Mouse (Mus musculus): Measurements from ENCODE around the gene Dgki. TPM values are rescaled to one million over a fixed set of nuclear protein-coding genes. Genes with fewer than 3 reads are reported as not detected.
A peak's percentile ranks its signal among the peaks of the same experiment; 100 is the strongest.
"Not testable (repeated sequence)": the region's sequence is repeated elsewhere in the genome, so short reads cannot be mapped to it uniquely, and the experiment has no call there.

The Dgki gene
- polyA plus RNA-seq, 1 experiment = not detected

DNA sequence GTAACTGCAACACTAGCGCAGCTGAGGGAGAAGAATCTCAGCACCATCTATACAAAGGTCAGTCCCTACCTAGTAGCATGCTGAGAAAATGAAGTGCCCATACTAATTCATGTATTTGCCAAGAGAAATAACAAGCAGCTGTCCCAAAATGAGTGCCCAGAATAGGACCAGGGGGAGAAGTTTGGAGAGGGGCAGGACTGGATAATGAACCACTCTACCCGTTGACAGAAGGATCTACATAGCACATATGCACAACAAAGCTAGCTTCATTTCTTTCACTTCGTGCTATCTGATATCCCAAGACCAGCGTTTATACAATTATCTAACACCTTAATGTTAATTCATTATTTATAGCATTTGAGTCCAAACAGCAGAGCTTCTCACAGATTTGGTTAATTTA is 168.7 kb downstream of the Dgki start:
- TF ChIP-seq POLR2A (IDR thresholded peaks at IDR 0.05; ENCODE audit: insufficient read depth, low read depth, low read length) = no peak
- no peak for TF ChIP-seq CTCF (IDR thresholded peaks at IDR 0.05; ENCODE audit: insufficient read depth, low read depth, low read length)
- WGBS = 73% methylated on average over 4 of the region's 4 CpGs
- Histone ChIP-seq H3K4me1 (ENCODE audit: control insufficient read depth, insufficient read depth, low read length) (peaks cover 5% of the 10 kb centered on the region; the same call in 1 of the 2 replicates), H3K27ac (ENCODE audit: insufficient read depth, low read depth, low read length) (no peak overlapping the region), H3K4me3 (ENCODE audit: insufficient read depth, low read depth, low read length) (no peak overlapping the region)

DNA sequence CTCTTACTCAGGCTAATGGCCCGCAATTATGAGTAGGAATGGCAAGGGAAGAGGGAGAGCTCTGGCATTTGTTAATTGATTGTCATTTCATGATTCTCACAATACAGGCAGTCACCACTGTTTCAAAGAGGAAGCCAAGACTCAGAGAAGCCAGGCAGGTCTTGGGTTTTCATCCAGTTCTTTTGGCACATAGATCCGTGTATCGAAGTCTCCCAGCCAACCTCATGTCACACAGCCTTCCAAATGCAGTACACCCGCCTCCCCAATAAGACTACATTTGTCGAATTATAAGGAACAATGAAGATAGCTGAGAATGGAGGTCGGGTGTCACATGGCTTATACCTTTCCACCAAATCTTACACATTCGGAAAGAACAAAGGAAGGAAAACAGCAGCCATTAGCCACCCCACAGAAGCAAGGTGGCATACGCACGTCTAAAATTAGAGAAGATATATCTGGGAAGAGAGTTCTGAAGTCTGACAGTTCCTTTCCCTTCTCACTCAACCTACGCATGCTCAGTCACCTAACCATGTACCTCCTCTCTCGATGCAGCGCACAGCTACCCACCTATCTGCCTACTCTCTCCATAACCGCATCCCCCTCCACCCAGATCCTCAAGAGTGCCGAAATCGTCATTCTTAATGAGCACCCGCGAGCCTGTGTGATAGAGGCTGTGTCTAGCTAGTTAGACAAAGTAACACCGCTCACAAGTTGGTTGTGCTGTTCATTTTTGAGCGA is 179.4 kb downstream of the Dgki start:
- Histone ChIP-seq H3K27ac (ENCODE audit: insufficient read depth, low read depth, low read length) (no peak overlapping the region), H3K4me3 (ENCODE audit: insufficient read depth, low read depth, low read length) (no peak overlapping the region), H3K4me1 (ENCODE audit: control insufficient read depth, insufficient read depth, low read length) (peaks cover 2% of the 10 kb centered on the region; the same call in 1 of the 2 replicates)
- TF ChIP-seq CTCF (IDR thresholded peaks at IDR 0.05; ENCODE audit: insufficient read depth, low read depth, low read length) (no peak), POLR2A (IDR thresholded peaks at IDR 0.05; ENCODE audit: insufficient read depth, low read depth, low read length) (no peak)
- 72% methylated on average over 19 of the region's 19 CpGs for WGBS

DNA sequence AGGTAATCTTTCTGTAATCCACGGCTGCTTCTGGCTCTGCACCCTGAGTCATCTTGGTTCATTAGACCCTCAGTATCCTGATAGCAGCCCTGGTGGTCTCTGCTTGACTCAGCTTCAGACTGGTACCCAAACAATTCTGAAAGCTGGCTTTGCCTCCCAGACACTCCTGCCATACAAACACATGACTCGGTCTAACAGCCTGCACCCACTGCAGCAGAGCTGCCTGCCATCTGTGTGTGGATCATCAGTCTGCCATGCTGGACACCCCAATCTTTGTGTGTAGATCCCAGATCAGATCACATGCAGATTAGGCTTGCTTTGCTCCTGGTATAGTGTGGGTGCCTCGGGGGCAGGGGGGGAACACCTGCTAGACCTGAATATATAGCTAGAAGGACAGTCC is 180.8 kb downstream of the Dgki start:
- Histone ChIP-seq H3K4me1 (ENCODE audit: control insufficient read depth, insufficient read depth, low read length) (peaks cover 2% of the 10 kb centered on the region; the same call in 1 of the 2 replicates), H3K4me3 (ENCODE audit: insufficient read depth, low read depth, low read length) (no peak overlapping the region), H3K27ac (ENCODE audit: insufficient read depth, low read depth, low read length) (no peak overlapping the region)
- 75% methylated on average over 3 of the region's 3 CpGs for WGBS
- TF ChIP-seq POLR2A (IDR thresholded peaks at IDR 0.05; ENCODE audit: insufficient read depth, low read depth, low read length) (no peak), CTCF (IDR thresholded peaks at IDR 0.05; ENCODE audit: insufficient read depth, low read depth, low read length) (no peak)

GRCm38 (mm10) chr6:37113048-37113447 is 186.9 kb downstream of the Dgki start:
- no peak for TF ChIP-seq CTCF (IDR thresholded peaks at IDR 0.05; ENCODE audit: insufficient read depth, low read depth, low read length)
- no peak for TF ChIP-seq POLR2A (IDR thresholded peaks at IDR 0.05; ENCODE audit: insufficient read depth, low read depth, low read length)
- Histone ChIP-seq H3K4me3 (ENCODE audit: insufficient read depth, low read depth, low read length) (no peak overlapping the region), H3K27ac (ENCODE audit: insufficient read depth, low read depth, low read length) (peak overlapping the region; percentile 90), H3K4me1 (ENCODE audit: control insufficient read depth, insufficient read depth, low read length) (peaks cover 7% of the 10 kb centered on the region)
- WGBS = 34% methylated on average over 4 of the region's 4 CpGs

DNA sequence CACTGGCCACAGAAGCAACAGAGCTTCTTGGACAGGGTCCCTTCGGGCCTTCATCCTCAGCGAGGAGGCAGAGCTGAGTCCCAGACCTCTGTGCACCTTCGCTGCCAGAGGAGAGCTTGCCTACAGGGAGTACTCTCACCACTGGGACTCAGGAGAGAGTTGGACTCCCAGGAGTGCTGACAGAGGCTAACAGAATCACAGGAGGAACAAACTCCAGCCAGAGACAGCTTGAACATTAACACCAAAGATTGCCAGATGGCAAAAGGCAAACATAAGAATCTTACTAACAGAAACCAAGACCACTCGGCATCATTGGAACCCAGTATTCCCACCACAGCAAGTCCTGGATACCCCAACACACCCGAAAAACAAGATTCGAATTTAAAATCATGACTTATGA is 193.7 kb downstream of the Dgki start:
- H3K4me3 ChIP-seq (ENCODE audit: insufficient read depth, low read depth, low read length); H3K27ac ChIP-seq (ENCODE audit: insufficient read depth, low read depth, low read length); H3K4me1 ChIP-seq (ENCODE audit: control insufficient read depth, insufficient read depth, low read length): not testable (repeated sequence)
- WGBS = 97% methylated on average over 6 of the region's 6 CpGs

- no peak overlapping the region for H3K27ac ChIP-seq (ENCODE audit: insufficient read depth, low read depth, low read length)
- WGBS = 74% methylated on average over 5 of the region's 5 CpGs
- no peak overlapping the region for H3K4me3 ChIP-seq (ENCODE audit: insufficient read depth, low read depth, low read length)
- peaks cover 11% of the 10 kb centered on the region; the same call in 1 of the 2 replicates for H3K4me1 ChIP-seq (ENCODE audit: control insufficient read depth, insufficient read depth, low read length)
- TF ChIP-seq CTCF (IDR thresholded peaks at IDR 0.05; ENCODE audit: insufficient read depth, low read depth, low read length) (no peak), POLR2A (IDR thresholded peaks at IDR 0.05; ENCODE audit: insufficient read depth, low read depth, low read length) (no peak)
These were observed 199.6 kb downstream of the Dgki start for GRCm38 (mm10) chr6:37100413-37100812.

- 44% methylated on average over 18 of the region's 18 CpGs for WGBS
- peaks cover 3% of the 10 kb centered on the region; the same call in 1 of the 2 replicates for H3K4me1 ChIP-seq (ENCODE audit: control insufficient read depth, insufficient read depth, low read length)
- no peak overlapping the region for H3K4me3 ChIP-seq (ENCODE audit: insufficient read depth, low read depth, low read length)
- no peak for TF ChIP-seq POLR2A (IDR thresholded peaks at IDR 0.05; ENCODE audit: insufficient read depth, low read depth, low read length)
- peak; percentile 64 for TF ChIP-seq CTCF (IDR thresholded peaks at IDR 0.05; ENCODE audit: insufficient read depth, low read depth, low read length)
- no peak overlapping the region for H3K27ac ChIP-seq (ENCODE audit: insufficient read depth, low read depth, low read length)
These were observed 202.4 kb downstream of the Dgki start for GRCm38 (mm10) chr6:37097356-37098155.

DNA sequence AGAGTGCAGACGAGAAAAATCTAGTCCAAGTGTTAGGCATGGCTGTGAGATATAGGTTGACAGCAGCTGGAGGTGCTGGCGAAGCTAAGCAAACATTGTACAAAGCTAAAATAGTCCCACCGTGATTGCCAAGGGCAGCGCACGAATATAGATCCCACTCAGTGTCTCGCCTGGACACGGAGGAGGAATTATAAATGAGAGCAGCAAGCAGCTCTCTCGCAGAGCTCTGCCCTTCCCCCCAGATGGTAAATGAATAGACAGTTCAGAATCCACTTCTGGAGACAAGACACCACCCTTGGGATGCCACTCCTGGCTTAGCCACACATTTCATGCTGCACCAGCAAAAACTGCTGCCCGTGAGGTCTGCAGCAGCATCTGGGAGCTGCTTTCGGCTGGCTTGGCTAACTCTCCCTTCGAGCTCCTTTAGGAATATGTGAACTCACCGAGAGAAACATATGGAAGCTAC is 203.1 kb downstream of the Dgki start:
- WGBS = 39% methylated on average over 12 of the region's 12 CpGs
- TF ChIP-seq CTCF (IDR thresholded peaks at IDR 0.05; ENCODE audit: insufficient read depth, low read depth, low read length) (no peak), POLR2A (IDR thresholded peaks at IDR 0.05; ENCODE audit: insufficient read depth, low read depth, low read length) (no peak)
- no peak overlapping the region for H3K4me3 ChIP-seq (ENCODE audit: insufficient read depth, low read depth, low read length)
- peaks cover 3% of the 10 kb centered on the region; the same call in 1 of the 2 replicates for H3K4me1 ChIP-seq (ENCODE audit: control insufficient read depth, insufficient read depth, low read length)
- no peak overlapping the region for H3K27ac ChIP-seq (ENCODE audit: insufficient read depth, low read depth, low read length)
